Mouse (Mus musculus): ENCODE data around the gene Galr2. TPM values are rescaled to one million over a fixed set of nuclear protein-coding genes. Genes with fewer than 3 reads are reported as not detected.

Gene Galr2
- total RNA-seq, 1 experiment: 1.8 TPM

GRCm38 (mm10) chr11:116330211-116330518 lies 49.4 kb downstream of the Galr2 start:
- TF ChIP-seq HCFC1 (IDR thresholded peaks at IDR 0.05; ENCODE audit: borderline replicate concordance, insufficient read depth, low read length) (no peak), ZC3H11A (IDR thresholded peaks at IDR 0.05; ENCODE audit: borderline replicate concordance, low read depth, low read length) (no peak), MAFK (IDR thresholded peaks at IDR 0.05; ENCODE audit: insufficient read depth, low read depth, low read length) (no peak), ZNF384 (IDR thresholded peaks at IDR 0.05; ENCODE audit: low read depth, low read length) (no peak), CHD2 (IDR thresholded peaks at IDR 0.05; ENCODE audit: low read depth, low read length) (no peak)
- no peak for DNase-seq (ENCODE audit: low read depth, low spot score)
- H3K9me3 ChIP-seq (ENCODE audit: control insufficient read depth, insufficient read depth, low read depth, low read length): no peaks in the 10 kb centered on the region
- H3K36me3 ChIP-seq (ENCODE audit: control insufficient read depth, insufficient read depth, low read length, poor library complexity, severe bottlenecking): no peaks in the 10 kb centered on the region
- peaks cover 15 to 76% of the 10 kb centered on the region in 2 experiments for H3K4me1 ChIP-seq (ENCODE audit: control insufficient read depth in 2 of 2, insufficient read depth in 2 of 2, low read length in 2 of 2, poor library complexity in 1 of 2)
- peak overlapping the region; percentile 64 for H3K27ac ChIP-seq (ENCODE audit: insufficient read depth, low read depth, low read length, poor library complexity, severe bottlenecking)
- H3K9ac ChIP-seq (ENCODE audit: insufficient read depth, low read depth, low read length, poor library complexity, severe bottlenecking): 0 out of 2 replicates have a peak overlapping the region, but pooled peaks have one; percentile 34
- no peak overlapping the region for H3K4me3 ChIP-seq (ENCODE audit: insufficient read depth in 1 of 2, low read depth in 1 of 2, low read length in 2 of 2, poor library complexity in 1 of 2, severe bottlenecking in 1 of 2)
- in situ Hi-C loops (cut with MboI; ENCODE audit: low sequenced_read_pairs in 2 of 2, unreplicated experiment in 2 of 2): no loop called here

- peaks cover 11 to 55% of the 10 kb centered on the region in 2 experiments for H3K4me1 ChIP-seq (ENCODE audit: control insufficient read depth in 2 of 2, insufficient read depth in 2 of 2, low read length in 2 of 2, poor library complexity in 1 of 2)
- no peaks in the 10 kb centered on the region for H3K9me3 ChIP-seq (ENCODE audit: control insufficient read depth, insufficient read depth, low read depth, low read length)
- in situ Hi-C loops (cut with MboI; ENCODE audit: low sequenced_read_pairs in 2 of 2, unreplicated experiment in 2 of 2): no loop called here
- H3K4me3 ChIP-seq (ENCODE audit: insufficient read depth in 1 of 2, low read depth in 1 of 2, low read length in 2 of 2, poor library complexity in 1 of 2, severe bottlenecking in 1 of 2): no peak overlapping the region
- peak overlapping the region; percentile 8; the same call in 1 of the 2 replicates for H3K9ac ChIP-seq (ENCODE audit: insufficient read depth, low read depth, low read length, poor library complexity, severe bottlenecking)
- TF ChIP-seq ZNF384 (IDR thresholded peaks at IDR 0.05; ENCODE audit: low read depth, low read length) (no peak), HCFC1 (IDR thresholded peaks at IDR 0.05; ENCODE audit: borderline replicate concordance, insufficient read depth, low read length) (no peak), ZC3H11A (IDR thresholded peaks at IDR 0.05; ENCODE audit: borderline replicate concordance, low read depth, low read length) (no peak), CHD2 (IDR thresholded peaks at IDR 0.05; ENCODE audit: low read depth, low read length) (no peak), MAFK (IDR thresholded peaks at IDR 0.05; ENCODE audit: insufficient read depth, low read depth, low read length) (no peak)
- H3K27ac ChIP-seq (ENCODE audit: insufficient read depth, low read depth, low read length, poor library complexity, severe bottlenecking): 0 out of 2 replicates have a peak overlapping the region, but pooled peaks have one; percentile 12
- no peaks in the 10 kb centered on the region for H3K36me3 ChIP-seq (ENCODE audit: control insufficient read depth, insufficient read depth, low read length, poor library complexity, severe bottlenecking)
- no peak for DNase-seq (ENCODE audit: low read depth, low spot score)
Measured at GRCm38 (mm10) chr11:116332232-116332982, 51.7 kb downstream of the Galr2 start.

- Histone ChIP-seq H3K4me1 (ENCODE audit: control insufficient read depth in 2 of 2, insufficient read depth in 2 of 2, low read length in 2 of 2, poor library complexity in 1 of 2) (peaks cover 11 to 50% of the 10 kb centered on the region in 2 experiments), H3K4me3 (ENCODE audit: insufficient read depth in 1 of 2, low read depth in 1 of 2, low read length in 2 of 2, poor library complexity in 1 of 2, severe bottlenecking in 1 of 2) (no peak overlapping the region), H3K27ac (ENCODE audit: insufficient read depth, low read depth, low read length, poor library complexity, severe bottlenecking) (no peak overlapping the region), H3K9me3 (ENCODE audit: control insufficient read depth, insufficient read depth, low read depth, low read length) (no peaks in the 10 kb centered on the region), H3K36me3 (ENCODE audit: control insufficient read depth, insufficient read depth, low read length, poor library complexity, severe bottlenecking) (no peaks in the 10 kb centered on the region), H3K9ac (ENCODE audit: insufficient read depth, low read depth, low read length, poor library complexity, severe bottlenecking) (no peak overlapping the region)
- in situ Hi-C loops (cut with MboI; ENCODE audit: low sequenced_read_pairs in 2 of 2, unreplicated experiment in 2 of 2): no loop called here
- TF ChIP-seq ZNF384 (IDR thresholded peaks at IDR 0.05; ENCODE audit: low read depth, low read length) (no peak), ZC3H11A (IDR thresholded peaks at IDR 0.05; ENCODE audit: borderline replicate concordance, low read depth, low read length) (no peak), HCFC1 (IDR thresholded peaks at IDR 0.05; ENCODE audit: borderline replicate concordance, insufficient read depth, low read length) (no peak), CHD2 (IDR thresholded peaks at IDR 0.05; ENCODE audit: low read depth, low read length) (no peak), MAFK (IDR thresholded peaks at IDR 0.05; ENCODE audit: insufficient read depth, low read depth, low read length) (no peak)
- no peak for DNase-seq (ENCODE audit: low read depth, low spot score)
Measured at GRCm38 (mm10) chr11:116332983-116333270, 52.2 kb downstream of the Galr2 start.

Other genes starting within 250 kb of the Galr2 start
- 13.3 and 14.2 TPM in 2 replicates for gene Unc13d, start 203.0 kb upstream of the Galr2 start, total RNA-seq (2012; rRNA removed)
- gene Wbp2, start 193.9 kb upstream of the Galr2 start, total RNA-seq (2012; rRNA removed): 16.9 and 20.1 TPM in 2 replicates
- 2.0 and 3.3 TPM in 2 replicates for gene Trim47, start 153.7 kb upstream of the Galr2 start, total RNA-seq (2012; rRNA removed)
- 0.31 and 0.42 TPM in 2 replicates for gene Trim65, start 149.8 kb upstream of the Galr2 start, total RNA-seq (2012; rRNA removed)
- gene Mrpl38, start 142.1 kb upstream of the Galr2 start, total RNA-seq (2012; rRNA removed): 81.1 and 81.3 TPM in 2 replicates
- gene Fbf1, start 112.8 kb upstream of the Galr2 start, total RNA-seq (2012; rRNA removed): 29.4 and 32.1 TPM in 2 replicates
- 17.0 and 19.1 TPM in 2 replicates for gene Ten1, start 82.1 kb upstream of the Galr2 start, total RNA-seq (2012; rRNA removed)
- 11.2 and 16.5 TPM in 2 replicates for gene Acox1, start 81.9 kb upstream of the Galr2 start, total RNA-seq (2012; rRNA removed)
- 2.9 and 4.5 TPM in 2 replicates for gene Evpl, start 42.9 kb upstream of the Galr2 start, total RNA-seq (2012; rRNA removed)
- gene Srp68, start 6.7 kb upstream of the Galr2 start, total RNA-seq (2012; rRNA removed): 33.4 and 38.2 TPM in 2 replicates
- 25.5 and 26.4 TPM in 2 replicates for gene Exoc7, start 26.3 kb downstream of the Galr2 start, total RNA-seq (2012; rRNA removed)
- gene Foxj1, start 54.5 kb downstream of the Galr2 start, total RNA-seq (2012; rRNA removed): 0.67 and 1.2 TPM in 2 replicates
- 3.7 and 6.1 TPM in 2 replicates for gene Rnf157, start 132.1 kb downstream of the Galr2 start, total RNA-seq (2012; rRNA removed)
- 106 and 117 TPM in 2 replicates for gene Ubald2, start 153.2 kb downstream of the Galr2 start, total RNA-seq (2012; rRNA removed)
- 0.22 and 0.37 TPM in 2 replicates for gene Qrich2, start 185.3 kb downstream of the Galr2 start, total RNA-seq (2012; rRNA removed)
- 100 and 121 TPM in 2 replicates for gene Prpsap1, start 213.3 kb downstream of the Galr2 start, total RNA-seq (2012; rRNA removed)
- gene Sphk1, start 250.0 kb downstream of the Galr2 start, total RNA-seq (2012; rRNA removed): 2.1 and 2.3 TPM in 2 replicates